Comparison of ENCODE assay signal across 12 mouse cellular contexts in the genomic region with DNA sequence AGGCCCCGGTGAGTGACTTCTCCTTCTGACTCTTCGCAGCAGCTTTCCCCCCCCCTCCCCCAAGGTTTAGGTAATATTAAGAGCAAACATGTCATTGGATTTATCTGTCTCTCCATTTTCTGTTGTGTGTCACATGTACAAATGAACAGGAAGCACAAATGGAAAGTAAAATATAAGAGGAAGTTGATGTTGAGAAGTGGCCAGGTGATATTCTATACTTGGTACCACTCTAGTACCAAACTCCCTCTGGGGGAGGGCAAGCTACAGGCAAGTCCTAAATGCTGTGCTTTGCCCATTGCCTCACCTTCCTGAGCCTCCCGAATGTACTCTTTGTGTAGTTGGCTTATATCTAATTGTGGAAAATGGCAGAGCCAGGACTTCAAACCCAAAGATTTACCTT.
"Had no signal": no experiment of that assay in that cellular context is flagged by ENCODE, and none has a peak within 500 bp of the region (broad histone marks: within the 10 kb centered on the region; RNA-seq: fewer than 3 reads in every experiment).

No protein-coding gene starts in this region.

- ATAC-seq: intestine, postnatal 0 days; midbrain, embryonic 16.5 days had no signal

- H3K4me1 ChIP-seq: limb, embryonic 12.5 days; midbrain, embryonic 12.5 days had no signal

- H3K4me2 ChIP-seq: limb, embryonic 12.5 days; midbrain, embryonic 12.5 days had no signal

- H3K4me3 ChIP-seq: layer of hippocampus, adult 2 months; limb, embryonic 12.5 days; midbrain, embryonic 12.5 days had no signal

- DNase-seq: kidney, adult 8-10 months; kidney, postnatal 4 days; liver; lung, adult 18-20 months; thymus, adult 18-20 months; thymus, postnatal 14 days had no signal

- H3K27ac ChIP-seq: layer of hippocampus, adult 2 months; limb, embryonic 12.5 days; liver, embryonic 14.5 days; midbrain, embryonic 12.5 days had no signal

- H3K9me3 ChIP-seq: limb, embryonic 12.5 days; midbrain, embryonic 12.5 days had no signal

- H3K9ac ChIP-seq: limb, embryonic 12.5 days; liver, embryonic 14.5 days; midbrain, embryonic 12.5 days had no signal

- H3K27me3 ChIP-seq: limb, embryonic 12.5 days; midbrain, embryonic 12.5 days had no signal

- H3K36me3 ChIP-seq: limb, embryonic 12.5 days; midbrain, embryonic 12.5 days had no signal
